Mouse (Mus musculus) midbrain, embryonic 14.5 days (tissue): ENCODE measurements around the gene Gm20388. TPM values are rescaled to one million over a fixed set of nuclear protein-coding genes. Genes with fewer than 3 reads are reported as not detected.

Experiments used
- ATAC-seq: fragments of 200-750 bp; cut with Nextera tagmentation; 2 replicates; pipeline ENCODE4 v1.8.0; 2017; ENCODE audit warnings: moderate number of reproducible peaks, moderate library complexity; ENCODE audit not compliant: low FRiP score, low TSS enrichment
- DNase-seq: peaks from one replicate; pipeline ENCODE4 v3.0.0-alpha.2; 2015
- H3K27ac ChIP-seq: fragments of 300-500 bp; sonication (generic); replicated peaks from 2 replicates; pipeline ENCODE4 v1.5.1; 2014; ENCODE audit warnings: mild to moderate bottlenecking, low read depth, low read length, moderate library complexity
- H3K27me3 ChIP-seq: fragments of 300-500 bp; sonication (generic); 2 replicates; pipeline ENCODE4 v1.6.1; 2014; ENCODE audit warnings: low read length, control low read depth, mixed read lengths; ENCODE audit not compliant: control insufficient read depth, insufficient read depth
- H3K36me3 ChIP-seq: fragments of 300-500 bp; sonication (generic); 2 replicates; pipeline ENCODE4 v1.6.1; 2014; ENCODE audit warnings: low read length, control low read depth; ENCODE audit not compliant: control insufficient read depth, insufficient read depth
- H3K4me1 ChIP-seq: fragments of 300-500 bp; sonication (generic); 2 replicates; pipeline ENCODE4 v1.6.1; 2014; ENCODE audit warnings: mild to moderate bottlenecking, antibody characterized with exemption, low read length, control low read depth; ENCODE audit not compliant: control insufficient read depth, insufficient read depth
- H3K4me2 ChIP-seq: fragments of 300-500 bp; sonication (generic); 2 replicates; pipeline ENCODE4 v1.6.1; 2014; ENCODE audit warnings: mild to moderate bottlenecking, low read length, moderate library complexity
- H3K4me3 ChIP-seq: fragments of 300-500 bp; sonication (generic); replicated peaks from 2 replicates; pipeline ENCODE4 v1.5.1; 2014; ENCODE audit warnings: low read depth, low read length
- H3K9ac ChIP-seq: fragments of 300-500 bp; sonication (generic); replicated peaks from 2 replicates; pipeline ENCODE4 v1.6.1; 2014; ENCODE audit warnings: mild to moderate bottlenecking, low read length, moderate library complexity
- H3K9me3 ChIP-seq: fragments of 300-500 bp; sonication (generic); 2 replicates; pipeline ENCODE4 v1.6.1; 2016; ENCODE audit warnings: low read length, control low read depth, mixed read lengths; ENCODE audit not compliant: control insufficient read depth
- WGBS: fragments of 180-500 bp; shearing (Covaris S2); extraction: QIAGEN DNeasy Blood & Tissue Kit; methylation state at CpG from one replicate; pipeline ENCODE4 v1.1.7; 2014; 5-methylcytosine and 5-hydroxymethylcytosine counted together
- polyA plus RNA-seq: library from polyadenylated mRNA; unstranded; fragments of >200 nt; fragmentation: Nextera tagmentation; extraction: Ambion mirVana; gene quantifications from 2 replicates; pipeline ENCODE4 v1.2.1, GENCODE M21; 2014

The Gm20388 gene
- polyA plus RNA-seq, 1 experiment from 2014 or later: 4.1 TPM

GRCm38 (mm10) chr8:120251411-120252035, 340.9 kb downstream of the Gm20388 start:
- peak overlapping the region; percentile 77 for H3K27ac ChIP-seq
- DNase-seq (no peak), ATAC-seq (no peak; the same call in 1 of the 2 replicates)
- H3K36me3 ChIP-seq: no peaks in the 10 kb centered on the region
- WGBS: 67% methylated on average over 9 of the region's 9 CpGs
- no peaks in the 10 kb centered on the region for H3K9me3 ChIP-seq
- no peaks in the 10 kb centered on the region for H3K27me3 ChIP-seq
- H3K9ac ChIP-seq: 0 out of 2 replicates have a peak overlapping the region, but pooled peaks have one; percentile 10
- peaks cover 15% of the 10 kb centered on the region for H3K4me1 ChIP-seq
- H3K4me2 ChIP-seq: peak overlapping the region; percentile 15; the same call in 1 of the 2 replicates
- H3K4me3 ChIP-seq: no peak overlapping the region

GRCm38 (mm10) chr8:120253626-120254025, 343.0 kb downstream of the Gm20388 start:
- H3K4me3 ChIP-seq: no peak overlapping the region
- WGBS: 88% methylated on average over 8 of the region's 8 CpGs
- no peak overlapping the region for H3K4me2 ChIP-seq
- DNase-seq: no peak
- H3K27me3 ChIP-seq: no peaks in the 10 kb centered on the region
- no peaks in the 10 kb centered on the region for H3K36me3 ChIP-seq
- peaks cover 15% of the 10 kb centered on the region for H3K4me1 ChIP-seq
- no peak overlapping the region for H3K9ac ChIP-seq
- H3K27ac ChIP-seq: no peak overlapping the region
- no peaks in the 10 kb centered on the region for H3K9me3 ChIP-seq
- no peak for ATAC-seq

GRCm38 (mm10) chr8:120255406-120255987, 344.9 kb downstream of the Gm20388 start:
- Histone ChIP-seq H3K4me2 (no peak overlapping the region), H3K9ac (no peak overlapping the region), H3K27me3 (no peaks in the 10 kb centered on the region), H3K27ac (no peak overlapping the region), H3K4me3 (no peak overlapping the region), H3K36me3 (no peaks in the 10 kb centered on the region), H3K4me1 (peaks cover 14% of the 10 kb centered on the region), H3K9me3 (no peaks in the 10 kb centered on the region)
- no peak for ATAC-seq
- WGBS: 88% methylated on average over 6 of the region's 6 CpGs
- no peak for DNase-seq

GRCm38 (mm10) chr8:120256958-120257357, 346.3 kb downstream of the Gm20388 start:
- peak; percentile 45 for DNase-seq
- Histone ChIP-seq H3K4me3 (no peak overlapping the region), H3K9me3 (no peaks in the 10 kb centered on the region), H3K27ac (no peak overlapping the region), H3K36me3 (no peaks in the 10 kb centered on the region), H3K4me1 (peaks cover 12% of the 10 kb centered on the region), H3K9ac (no peak overlapping the region), H3K27me3 (no peaks in the 10 kb centered on the region), H3K4me2 (no peak overlapping the region)
- WGBS: 54% methylated on average over 6 of the region's 6 CpGs
- ATAC-seq: no peak

GRCm38 (mm10) chr8:120259206-120259605, 348.6 kb downstream of the Gm20388 start:
- no peak overlapping the region for H3K9ac ChIP-seq
- H3K4me3 ChIP-seq: no peak overlapping the region
- no peaks in the 10 kb centered on the region for H3K36me3 ChIP-seq
- WGBS: 95% methylated on average over 13 of the region's 13 CpGs
- H3K27me3 ChIP-seq: no peaks in the 10 kb centered on the region
- no peak overlapping the region for H3K27ac ChIP-seq
- peaks cover 12% of the 10 kb centered on the region for H3K4me1 ChIP-seq
- no peak for ATAC-seq
- H3K9me3 ChIP-seq: no peaks in the 10 kb centered on the region
- no peak for DNase-seq
- H3K4me2 ChIP-seq: no peak overlapping the region

GRCm38 (mm10) chr8:120260677-120261076, 350.0 kb downstream of the Gm20388 start:
- H3K27ac ChIP-seq: no peak overlapping the region
- H3K9me3 ChIP-seq: no peaks in the 10 kb centered on the region
- no peak for ATAC-seq
- peaks cover 20% of the 10 kb centered on the region for H3K4me1 ChIP-seq
- no peaks in the 10 kb centered on the region for H3K27me3 ChIP-seq
- no peak overlapping the region for H3K4me3 ChIP-seq
- H3K36me3 ChIP-seq: no peaks in the 10 kb centered on the region
- H3K4me2 ChIP-seq: no peak overlapping the region
- no peak for DNase-seq
- WGBS: 85% methylated on average over 5 of the region's 5 CpGs
- no peak overlapping the region for H3K9ac ChIP-seq

- DNase-seq (peak; percentile 18), ATAC-seq (no peak)
- 36% methylated on average over 21 of the region's 21 CpGs for WGBS
- Histone ChIP-seq H3K4me3 (no peak overlapping the region), H3K9ac (no peak overlapping the region; the same call in 1 of the 2 replicates), H3K4me2 (0 out of 2 replicates have a peak overlapping the region, but pooled peaks have one; percentile 22), H3K4me1 (peaks cover 23% of the 10 kb centered on the region), H3K36me3 (no peaks in the 10 kb centered on the region), H3K27me3 (no peaks in the 10 kb centered on the region), H3K9me3 (no peaks in the 10 kb centered on the region), H3K27ac (0 out of 2 replicates have a peak overlapping the region, but pooled peaks have one; percentile 13)
These were observed 350.9 kb downstream of the Gm20388 start for GRCm38 (mm10) chr8:120261338-120262120.

- H3K4me1 ChIP-seq: peaks cover 31% of the 10 kb centered on the region
- DNase-seq (no peak), ATAC-seq (no peak)
- H3K27ac ChIP-seq: peak overlapping the region; percentile 80; the same call in 1 of the 2 replicates
- H3K4me2 ChIP-seq: no peak overlapping the region
- whole genome bisulfite sequencing: 89% methylated on average over 5 of the region's 5 CpGs
- H3K36me3 ChIP-seq: no peaks in the 10 kb centered on the region
- H3K4me3 ChIP-seq: no peak overlapping the region
- no peak overlapping the region for H3K9ac ChIP-seq
- no peaks in the 10 kb centered on the region for H3K27me3 ChIP-seq
- no peaks in the 10 kb centered on the region for H3K9me3 ChIP-seq
These were observed 353.2 kb downstream of the Gm20388 start for GRCm38 (mm10) chr8:120263879-120264278.
